Mouse (Mus musculus): ENCODE measurements around the gene Nedd9.

Nedd9 gene

GRCm38 (mm10) chr13:41486606-41487408, at the start of gene Nedd9:
Gene Nedd9, minus strand, starts transcription at chr13:41487362.
- DNase-seq, result peak; percentile 56

- DNase-seq, result no peak
These were observed 45.5 kb upstream of the Nedd9 start for GRCm38 (mm10) chr13:41532625-41533024.

- no peak for DNase-seq
These were observed 43.2 kb upstream of the Nedd9 start for GRCm38 (mm10) chr13:41530326-41530725.

- no peak for DNase-seq
These were observed 37.0 kb upstream of the Nedd9 start for GRCm38 (mm10) chr13:41524208-41524607.

- no peak for DNase-seq
These were observed 34.1 kb upstream of the Nedd9 start for GRCm38 (mm10) chr13:41521296-41521695.

- DNase-seq, result no peak
These were observed 33.5 kb upstream of the Nedd9 start for GRCm38 (mm10) chr13:41520549-41521161.

- DNase-seq, result no peak
These were observed 32.6 kb upstream of the Nedd9 start for GRCm38 (mm10) chr13:41519792-41520191.

- no peak for DNase-seq
These were observed 30.0 kb upstream of the Nedd9 start for GRCm38 (mm10) chr13:41517193-41517592.

GRCm38 (mm10) chr13:41515749-41516148, 28.6 kb upstream of the Nedd9 start:
- no peak for DNase-seq

GRCm38 (mm10) chr13:41514918-41515317, 27.8 kb upstream of the Nedd9 start:
- DNase-seq, result no peak

GRCm38 (mm10) chr13:41513456-41513855, 26.3 kb upstream of the Nedd9 start:
- no peak for DNase-seq

- peak; percentile 7 for DNase-seq
These were observed 25.1 kb upstream of the Nedd9 start for GRCm38 (mm10) chr13:41512243-41512642.

- no peak for DNase-seq
These were observed 23.7 kb upstream of the Nedd9 start for GRCm38 (mm10) chr13:41510631-41511419.

GRCm38 (mm10) chr13:41505594-41505993, 18.4 kb upstream of the Nedd9 start:
- DNase-seq, result no peak

- DNase-seq, result no peak
These were observed 17.8 kb upstream of the Nedd9 start for GRCm38 (mm10) chr13:41504997-41505396.

- no peak for DNase-seq
These were observed 17.3 kb upstream of the Nedd9 start for GRCm38 (mm10) chr13:41504448-41504847.

- no peak for DNase-seq
These were observed 15.7 kb upstream of the Nedd9 start for GRCm38 (mm10) chr13:41502917-41503301.

- no peak for DNase-seq
These were observed 15.2 kb upstream of the Nedd9 start for GRCm38 (mm10) chr13:41502136-41502916.

GRCm38 (mm10) chr13:41500793-41501192, 13.6 kb upstream of the Nedd9 start:
- no peak for DNase-seq

- DNase-seq, result no peak
These were observed 11.5 kb upstream of the Nedd9 start for GRCm38 (mm10) chr13:41498611-41499121.

GRCm38 (mm10) chr13:41494681-41495080, 7.5 kb upstream of the Nedd9 start:
- no peak for DNase-seq

- DNase-seq, result no peak
These were observed 5.0 kb upstream of the Nedd9 start for GRCm38 (mm10) chr13:41491981-41492702.
